Mouse (Mus musculus) liver, embryonic 14.5 days (tissue): ENCODE data around the gene Myl7.

Experiments used
- CTCF ChIP-seq: IDR thresholded peaks from 2 replicates; pipeline ENCODE4 v1.5.1; 2016; ENCODE audit warnings: antibody characterized with exemption, low read depth, control low read depth
- EP300 ChIP-seq: IDR thresholded peaks from 2 replicates; pipeline ENCODE4 v1.6.1; 2016; ENCODE audit warnings: antibody characterized with exemption, low read depth

- TF ChIP-seq CTCF (no peak), EP300 (no peak)
Observed at GRCm38 (mm10) chr11:5892810-5893368, 5.7 kb downstream of the Myl7 start.
